Mouse (Mus musculus) activated CD4-positive, CD25-positive, alpha-beta regulatory T cell (primary cell): ENCODE results near the gene Cad. TPM values are rescaled to one million over a fixed set of nuclear protein-coding genes. Genes with fewer than 3 reads are reported as not detected.

Experiments used
- polyA plus RNA-seq, 2 experiments: library from polyadenylated mRNA; unstranded; fragments of 100-300 nt; shearing (Covaris generic); gene quantifications; one replicate each; pipeline ENCODE4 v1.2.1; 2017

Gene Cad
- 10 to 100 TPM; 11.3 to 17.1 TPM for polyA plus RNA-seq

DNA sequence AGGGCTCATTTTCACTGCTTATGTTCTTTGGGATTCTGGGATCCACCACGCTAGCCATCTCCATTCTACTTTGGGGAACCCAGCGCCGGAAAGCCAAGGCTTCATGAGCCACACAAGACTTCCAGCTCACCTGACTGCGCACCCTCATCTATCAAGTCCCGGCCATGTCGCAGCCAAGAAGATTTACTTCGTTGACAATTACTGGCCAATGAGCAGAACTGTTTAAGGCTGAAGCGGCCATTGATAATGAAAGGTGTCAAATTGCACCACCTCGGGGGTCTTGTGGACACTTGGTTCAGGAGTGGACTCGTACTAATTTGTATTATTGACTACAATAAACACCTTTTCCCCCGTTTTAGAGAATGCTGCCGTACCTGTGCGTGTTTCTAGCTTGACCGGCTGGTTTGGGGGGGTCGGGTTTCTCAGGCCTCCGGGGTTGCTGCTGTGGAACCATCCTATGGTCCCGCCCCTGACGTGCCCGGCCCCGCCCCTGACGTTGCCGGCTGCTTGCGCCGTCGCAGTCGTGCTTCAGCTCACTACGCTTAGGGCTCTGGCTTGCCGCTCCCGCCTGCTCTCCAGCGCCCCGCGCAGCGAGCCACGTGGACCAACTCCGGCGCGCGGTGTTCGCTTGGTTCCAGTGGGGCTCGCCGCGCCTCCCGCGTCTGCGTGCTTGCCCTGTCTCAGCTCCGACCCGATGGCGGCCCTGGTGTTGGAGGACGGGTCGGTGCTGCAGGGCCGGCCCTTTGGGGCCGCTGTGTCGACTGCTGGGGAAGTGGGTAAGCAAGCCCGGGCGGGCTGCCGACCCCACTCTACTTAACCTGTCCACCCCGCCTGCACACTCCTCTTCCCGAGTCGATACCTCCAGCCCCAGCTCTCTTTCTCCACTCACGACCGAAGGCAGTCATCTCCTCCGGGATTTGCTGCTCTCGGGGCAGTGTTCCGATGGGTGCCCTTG, at the start of gene Cad:
Gene Cad (plus strand): TSS at position 520 of the 955 bp plus-strand sequence.

DNA sequence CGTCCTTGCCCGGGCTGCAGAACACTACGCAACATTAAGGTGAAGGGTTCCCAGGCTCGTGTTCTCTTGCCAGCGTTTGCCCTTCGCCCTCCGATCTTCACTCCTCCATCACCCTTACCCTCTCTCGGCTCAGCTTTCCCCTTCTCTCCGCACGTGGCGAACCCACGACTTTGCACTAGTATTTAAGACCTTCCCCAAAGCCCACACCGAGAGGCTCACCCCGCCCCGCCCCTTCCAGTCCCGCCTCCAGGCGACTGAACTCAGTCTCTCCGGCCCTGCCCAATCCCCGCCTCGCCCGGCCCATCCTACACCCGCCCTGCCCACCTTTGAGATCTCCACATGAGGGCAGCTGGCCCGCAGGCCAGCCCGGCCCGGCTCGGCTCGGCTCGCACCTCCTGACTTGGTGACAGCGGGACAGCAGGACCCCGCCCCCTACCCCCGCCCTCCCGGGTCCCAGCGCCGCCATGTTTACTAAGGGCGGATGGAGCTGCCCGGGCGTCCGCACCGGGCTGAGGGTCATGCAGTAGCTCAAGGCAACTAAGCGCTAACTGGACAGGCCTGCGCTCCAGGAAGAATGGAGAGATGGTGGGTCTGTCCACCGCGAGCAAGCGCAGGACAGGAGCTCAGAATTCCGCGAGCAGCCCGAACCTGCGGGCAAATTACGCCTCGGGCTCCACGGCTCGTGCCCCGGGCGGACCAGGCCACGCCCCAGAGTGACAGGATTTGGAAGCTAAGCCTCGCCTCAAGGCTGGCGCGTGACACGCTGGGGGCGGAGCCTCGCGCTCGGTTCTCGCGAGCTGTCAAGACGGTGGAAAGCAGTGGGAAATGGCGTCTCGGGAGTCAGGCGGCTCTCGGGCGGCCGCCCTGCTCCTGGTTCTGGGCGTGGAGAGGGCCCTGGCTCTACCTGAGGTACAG, 6.5 kb upstream of the Cad start, which contains the start of gene Atraid:
Gene Atraid (plus strand): TSS at position 465 of the 915 bp plus-strand sequence.

DNA sequence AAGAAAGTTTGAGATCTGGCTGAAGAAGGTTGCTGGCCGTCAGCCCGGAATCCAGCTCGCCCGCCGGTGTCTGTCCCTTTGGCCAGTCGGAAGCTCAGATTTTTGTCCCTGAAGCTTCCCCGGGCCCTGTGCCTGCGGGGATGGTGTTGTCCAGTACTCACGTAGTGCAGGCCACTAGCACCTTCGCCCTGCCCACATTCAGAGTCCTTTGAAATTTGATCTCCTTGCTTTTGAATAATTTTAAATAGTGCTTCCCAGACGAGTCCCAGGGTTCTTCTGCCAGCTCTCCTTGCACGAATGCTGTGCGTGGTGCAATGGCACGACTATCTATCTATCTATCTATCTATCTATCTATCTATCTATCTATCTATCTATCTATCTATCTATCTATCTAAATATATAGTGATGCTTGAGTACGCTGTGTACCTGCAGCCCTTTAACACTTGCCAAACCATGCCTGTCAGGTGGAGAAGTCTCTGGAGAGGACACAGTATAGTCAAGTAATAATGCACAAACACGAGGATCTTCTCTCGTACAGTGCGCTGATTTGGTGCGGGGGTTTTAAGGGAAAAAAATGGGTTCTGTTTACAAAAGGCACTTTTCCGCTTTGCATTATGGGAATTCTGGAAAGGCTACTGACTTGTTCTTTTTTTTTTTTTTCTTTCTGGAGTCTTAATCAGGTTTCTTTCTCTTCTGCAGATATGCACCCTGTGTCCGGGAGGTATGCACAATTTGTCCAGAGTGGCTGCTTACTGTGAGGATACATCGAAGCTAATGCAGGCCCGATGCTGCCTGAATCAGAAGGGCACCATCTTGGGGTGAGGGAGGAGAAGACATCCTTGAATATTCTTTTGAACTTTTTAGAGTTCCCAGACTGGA, 5.6 kb upstream of the Cad start, which contains the start of gene Slc5a6:
Gene Slc5a6 (minus strand): TSS at position 162 of the 879 bp plus-strand sequence.

GRCm38 (mm10) chr5:31105814-31106335, 51.3 kb downstream of the Cad start, which contains the start of gene Dnajc5g:
Gene Dnajc5g, plus strand, starts transcription at chr5:31106285.

GRCm38 (mm10) chr5:31108000-31108490, 53.5 kb downstream of the Cad start, which contains the start of gene Slc30a3:
Gene Slc30a3, minus strand, starts transcription at chr5:31108237.

GRCm38 (mm10) chr5:31116354-31116753, 61.8 kb downstream of the Cad start, which contains the start of gene Trim54:
Gene Trim54, plus strand, starts transcription at chr5:31116712.

Other genes starting within 250 kb of the Cad start
- 1 to 10 TPM; 5.3 to 9.4 TPM for gene Mapre3, start 240.1 kb upstream of the Cad start, polyA plus RNA-seq
- gene Tmem214, start 186.8 kb upstream of the Cad start, polyA plus RNA-seq, result 10 to 100 TPM; 40.8 to 58.5 TPM
- 10 to 100 TPM; 14.0 to 15.8 TPM for gene Agbl5, start 166.1 kb upstream of the Cad start, polyA plus RNA-seq
- gene Ost4, start 147.0 kb upstream of the Cad start, polyA plus RNA-seq, result 100 to 1,000 TPM; 254 to 259 TPM
- gene Emilin1, start 141.4 kb upstream of the Cad start, polyA plus RNA-seq, result 10 to 100 TPM in 1 of 2 experiments, 1 to 10 TPM in 1; 2.9 to 10.4 TPM
- gene Khk, start 133.3 kb upstream of the Cad start, polyA plus RNA-seq, result 10 to 100 TPM; 14.9 to 29.3 TPM
- under 1 TPM in 1 of 2 experiments, not detected in 1; 0.34 TPM for gene Cgref1, start 109.2 kb upstream of the Cad start, polyA plus RNA-seq
- 100 to 1,000 TPM; 163 to 180 TPM for gene Preb, start 94.4 kb upstream of the Cad start, polyA plus RNA-seq
- gene Tcf23, start 86.1 kb upstream of the Cad start, polyA plus RNA-seq, result not detected
- gene Atraid, start 6.5 kb upstream of the Cad start, polyA plus RNA-seq, result 100 to 1,000 TPM in 1 of 2 experiments, 10 to 100 TPM in 1; 84.2 to 138 TPM
- 1 to 10 TPM; 4.7 to 6.5 TPM for gene Slc5a6, start 5.9 kb upstream of the Cad start, polyA plus RNA-seq
- gene Dnajc5g, start 51.5 kb downstream of the Cad start, polyA plus RNA-seq, result under 1 TPM in 1 of 2 experiments, not detected in 1; 0.15 TPM
- gene Slc30a3, start 53.5 kb downstream of the Cad start, polyA plus RNA-seq, result not detected
- not detected for gene Trim54, start 61.9 kb downstream of the Cad start, polyA plus RNA-seq
- gene Ucn, start 84.0 kb downstream of the Cad start, polyA plus RNA-seq, result not detected
- 10 to 100 TPM; 27.4 to 29.4 TPM for gene Mpv17, start 99.5 kb downstream of the Cad start, polyA plus RNA-seq
- 1 to 10 TPM in 1 of 2 experiments, under 1 TPM in 1; 0.49 to 1.0 TPM for gene Gm29609, start 125.1 kb downstream of the Cad start, polyA plus RNA-seq
- 10 to 100 TPM; 76.8 to 79.6 TPM for gene Gtf3c2, start 125.4 kb downstream of the Cad start, polyA plus RNA-seq
- gene Snx17, start 138.4 kb downstream of the Cad start, polyA plus RNA-seq, result 100 to 1,000 TPM; 114 to 130 TPM
- gene Eif2b4, start 138.7 kb downstream of the Cad start, polyA plus RNA-seq, result 10 to 100 TPM; 64.5 to 68.8 TPM
- 10 to 100 TPM; 20.9 to 23.3 TPM for gene Zfp513, start 147.5 kb downstream of the Cad start, polyA plus RNA-seq
- gene Ppm1g, start 165.9 kb downstream of the Cad start, polyA plus RNA-seq, result 100 to 1,000 TPM; 141 to 145 TPM
- gene Nrbp1, start 186.1 kb downstream of the Cad start, polyA plus RNA-seq, result 100 to 1,000 TPM; 167 to 175 TPM
- under 1 TPM; 0.33 to 0.61 TPM for gene Gm9970, start 186.5 kb downstream of the Cad start, polyA plus RNA-seq
- gene Krtcap3, start 196.9 kb downstream of the Cad start, polyA plus RNA-seq, result 10 to 100 TPM; 36.3 to 71.9 TPM
- 1 to 10 TPM; 3.4 to 5.1 TPM for gene Ift172, start 236.3 kb downstream of the Cad start, polyA plus RNA-seq
- under 1 TPM in 1 of 2 experiments, not detected in 1; 0.41 TPM for gene Fndc4, start 241.3 kb downstream of the Cad start, polyA plus RNA-seq
- gene Gckr, start 242.7 kb downstream of the Cad start, polyA plus RNA-seq, result under 1 TPM in 1 of 2 experiments, not detected in 1; 0.55 TPM